Mouse (Mus musculus) ES-Bruce4 (cell line): ENCODE measurements around the gene Emd. TPM values are rescaled to one million over a fixed set of nuclear protein-coding genes. Genes with fewer than 3 reads are reported as not detected.

Experiments
- H3K27ac ChIP-seq: 2 replicates; pipeline ENCODE4 v1.5.1; 2012; ENCODE audit warnings: low read length, inconsistent platforms; ENCODE audit not compliant: insufficient read depth
- H3K27me3 ChIP-seq: 2 replicates; pipeline ENCODE4 v1.6.1; 2012; ENCODE audit warnings: mild to moderate bottlenecking, low read length, inconsistent platforms; ENCODE audit not compliant: control insufficient read depth, poor library complexity, insufficient read depth, severe bottlenecking
- H3K36me3 ChIP-seq: 2 replicates; pipeline ENCODE4 v1.6.1; 2012; ENCODE audit warnings: inconsistent platforms, mild to moderate bottlenecking, low read length, moderate library complexity; ENCODE audit not compliant: control insufficient read depth, poor library complexity, insufficient read depth, severe bottlenecking
- H3K4me1 ChIP-seq: one replicate; pipeline ENCODE4 v1.8.1; 2011; ENCODE audit warnings: low read length; ENCODE audit not compliant: control insufficient read depth, insufficient read depth
- H3K4me3 ChIP-seq: 2 replicates; pipeline ENCODE4 v1.5.1; 2011; ENCODE audit warnings: low read depth, mild to moderate bottlenecking, low read length
- H3K9ac ChIP-seq: 2 replicates; pipeline ENCODE4 v1.6.1; 2012; ENCODE audit warnings: low read depth, mild to moderate bottlenecking, inconsistent platforms; ENCODE audit not compliant: poor library complexity, severe bottlenecking
- H3K9me3 ChIP-seq: replicated peaks from 2 replicates; pipeline ENCODE4 v1.6.1; 2012; ENCODE audit warnings: mild to moderate bottlenecking, low read length, inconsistent platforms; ENCODE audit not compliant: control insufficient read depth, poor library complexity, insufficient read depth, severe bottlenecking
- CTCF ChIP-seq: IDR thresholded peaks from one replicate; pipeline ENCODE4 v1.8.1; 2011; ENCODE audit warnings: low read depth, low read length
- EP300 ChIP-seq: IDR thresholded peaks from 2 replicates; pipeline ENCODE4 v1.6.1; 2011; ENCODE audit warnings: low read depth, low read length; ENCODE audit not compliant: insufficient read depth
- POLR2A ChIP-seq: IDR thresholded peaks from one replicate; pipeline ENCODE4 v1.8.1; 2011; ENCODE audit warnings: low read length; ENCODE audit not compliant: insufficient read depth
- polyA plus RNA-seq: library from polyadenylated mRNA; stranded (reverse); fragments of >200 nt; gene quantifications from 2 replicates; pipeline ENCODE4 v1.2.4, GENCODE M21; 2011; ENCODE audit warnings: low read depth; ENCODE audit not compliant: missing spikeins, insufficient read depth, insufficient read length

The Emd gene
- polyA plus RNA-seq, 1 experiment: 154 TPM

DNA sequence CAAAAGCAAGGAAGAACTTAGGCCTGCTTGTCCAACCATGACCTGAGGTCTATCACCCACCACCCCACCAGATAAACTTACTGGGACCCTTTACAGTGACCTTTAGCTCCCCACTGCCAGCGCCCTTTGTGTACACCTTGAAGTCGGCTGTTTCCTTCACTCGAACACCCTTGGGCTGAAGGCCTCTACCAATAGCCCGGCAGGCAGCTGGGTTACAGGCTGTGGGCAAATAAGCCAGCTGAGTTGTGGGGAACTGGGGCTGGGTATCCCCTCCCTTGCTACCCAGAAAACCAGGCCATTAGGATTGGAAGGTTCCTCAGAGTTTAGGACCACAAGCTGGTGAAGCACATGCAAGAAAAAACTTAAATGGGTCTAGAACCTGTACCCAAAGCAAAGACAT, 14.2 kb upstream of the Emd start:
- H3K4me1 ChIP-seq: no peaks in the 10 kb centered on the region
- H3K9ac ChIP-seq: no peak overlapping the region
- no peak overlapping the region for H3K4me3 ChIP-seq
- peaks cover 51% of the 10 kb centered on the region for H3K36me3 ChIP-seq
- no peak overlapping the region for H3K27ac ChIP-seq
- TF ChIP-seq CTCF: no peak
- no peak for TF ChIP-seq POLR2A
- TF ChIP-seq EP300: no peak
- no peaks in the 10 kb centered on the region for H3K27me3 ChIP-seq
- H3K9me3 ChIP-seq: no peaks in the 10 kb centered on the region

DNA sequence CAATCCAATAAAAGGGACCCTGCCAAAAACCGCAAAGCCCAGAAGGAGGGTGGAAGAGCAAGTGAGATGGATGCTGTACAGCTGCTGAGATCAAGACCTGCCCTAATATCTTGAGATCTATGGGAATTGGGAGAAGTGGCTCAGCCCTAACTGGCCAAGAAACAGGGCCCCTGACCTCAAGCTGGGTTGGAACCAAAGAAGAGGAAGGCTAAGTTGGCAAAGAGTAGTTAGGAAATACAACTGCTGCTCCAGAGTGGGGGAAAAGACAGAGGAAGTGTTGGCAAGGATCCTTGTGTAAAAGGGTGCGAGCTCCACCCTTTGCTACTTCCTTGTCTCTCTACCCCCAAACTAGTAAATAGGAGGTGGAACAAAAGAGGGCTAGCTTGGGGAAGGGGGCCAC, 11.1 kb upstream of the Emd start:
- H3K9me3 ChIP-seq: no peaks in the 10 kb centered on the region
- H3K36me3 ChIP-seq: peaks cover 34% of the 10 kb centered on the region
- H3K9ac ChIP-seq: no peak overlapping the region
- no peaks in the 10 kb centered on the region for H3K27me3 ChIP-seq
- no peak overlapping the region for H3K4me3 ChIP-seq
- H3K27ac ChIP-seq: no peak overlapping the region
- no peaks in the 10 kb centered on the region for H3K4me1 ChIP-seq
- TF ChIP-seq CTCF (no peak), EP300 (no peak), POLR2A (no peak)

DNA sequence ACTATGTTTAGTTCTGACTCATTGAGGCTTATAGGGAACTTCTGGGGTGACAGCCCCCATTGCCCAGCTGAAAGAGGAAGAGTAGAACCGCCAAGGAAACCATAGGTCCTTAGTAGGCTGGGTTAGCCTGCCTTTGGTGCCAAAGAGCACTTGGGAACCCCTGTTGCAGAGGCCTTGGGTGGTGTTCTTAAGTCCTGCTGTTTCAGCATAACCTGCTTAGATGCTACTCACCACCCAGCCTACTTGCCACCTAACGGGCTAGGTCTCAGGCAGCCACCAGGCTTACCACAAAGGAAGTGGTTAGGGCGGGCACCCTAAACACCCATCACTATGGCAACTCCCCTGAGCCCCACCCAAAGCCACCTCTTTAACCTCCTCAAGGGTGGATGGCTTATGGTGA, 10.7 kb upstream of the Emd start:
- Histone ChIP-seq H3K9me3 (no peaks in the 10 kb centered on the region), H3K9ac (peak overlapping the region; percentile 71; the same call in 1 of the 2 replicates), H3K4me3 (no peak overlapping the region), H3K4me1 (no peaks in the 10 kb centered on the region), H3K27ac (peak overlapping the region; percentile 68; the same call in 1 of the 2 replicates), H3K27me3 (no peaks in the 10 kb centered on the region), H3K36me3 (peaks cover 34% of the 10 kb centered on the region)
- TF ChIP-seq POLR2A: no peak
- TF ChIP-seq EP300: no peak
- TF ChIP-seq CTCF: no peak

DNA sequence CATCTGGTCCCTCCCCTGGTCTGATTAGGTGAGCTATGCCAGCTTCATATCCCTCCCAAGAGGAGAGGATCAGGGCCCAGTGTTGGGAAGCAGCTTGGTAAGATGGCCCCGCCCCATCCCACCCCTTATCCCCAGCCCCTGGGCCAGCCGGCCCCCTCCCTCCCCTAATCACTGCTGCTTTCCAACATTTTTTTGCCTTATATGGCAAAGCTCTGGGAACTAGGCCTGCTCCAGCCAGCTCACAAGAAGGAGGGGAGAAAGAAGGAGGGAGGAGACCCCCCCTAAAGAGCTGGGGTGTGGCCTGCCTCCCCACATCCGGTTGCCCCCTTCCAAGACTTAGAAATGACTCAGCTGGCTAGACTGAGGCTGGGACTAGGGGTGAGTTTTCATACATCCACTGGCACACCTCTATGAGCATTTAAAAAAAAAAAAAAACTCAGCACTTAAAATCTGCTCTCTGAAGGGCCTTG, 9.8 kb upstream of the Emd start:
- Histone ChIP-seq H3K4me3 (peak overlapping the region; percentile 33; the same call in 1 of the 2 replicates), H3K27ac (peak overlapping the region; percentile 68), H3K9ac (peak overlapping the region; percentile 71), H3K9me3 (no peaks in the 10 kb centered on the region), H3K4me1 (no peaks in the 10 kb centered on the region), H3K27me3 (no peaks in the 10 kb centered on the region), H3K36me3 (peaks cover 30% of the 10 kb centered on the region)
- TF ChIP-seq CTCF: no peak
- TF ChIP-seq POLR2A: no peak
- TF ChIP-seq EP300: no peak

DNA sequence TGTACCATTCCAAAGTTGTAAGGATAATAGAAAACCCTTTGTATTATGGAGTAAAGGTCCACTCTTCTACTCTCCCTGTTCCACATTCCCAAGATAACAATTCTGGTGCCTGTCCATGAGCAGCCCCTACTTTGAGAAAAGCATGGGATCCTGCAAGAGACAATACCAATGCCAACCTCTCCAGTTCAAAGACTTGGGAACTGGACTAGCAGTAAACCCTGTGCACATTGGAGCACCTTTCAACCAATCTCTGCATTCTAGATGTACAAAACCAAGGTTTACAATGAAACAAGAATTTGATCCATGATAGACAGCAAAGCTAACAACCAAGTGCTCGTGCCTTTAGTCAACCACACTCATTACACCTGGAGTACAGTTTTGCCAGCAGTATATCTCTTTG, 9.4 kb upstream of the Emd start:
- no peak for TF ChIP-seq POLR2A
- no peak for TF ChIP-seq CTCF
- TF ChIP-seq EP300: no peak
- peaks cover 25% of the 10 kb centered on the region for H3K36me3 ChIP-seq
- peak overlapping the region; percentile 64 for H3K27ac ChIP-seq

DNA sequence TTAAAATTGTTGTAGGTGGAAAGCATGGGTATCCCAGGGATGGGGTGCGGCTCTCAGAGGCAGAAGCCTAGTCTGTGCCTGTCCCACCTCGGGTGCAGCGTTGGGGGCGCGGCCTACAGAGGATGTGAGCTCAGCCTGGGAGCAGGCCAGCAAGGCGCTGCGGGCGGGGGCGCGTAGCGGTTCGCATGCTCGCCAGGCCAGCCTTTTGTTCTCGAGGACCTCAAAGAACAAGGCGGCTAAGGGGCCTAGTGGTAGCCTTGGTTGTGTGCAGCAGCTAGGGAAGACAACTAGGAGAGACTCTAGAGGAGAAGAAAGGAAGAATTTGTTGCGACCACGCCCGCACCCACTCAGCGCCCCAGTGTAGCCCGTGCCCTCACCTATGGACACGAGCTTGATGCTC, 8.8 kb upstream of the Emd start:
- TF ChIP-seq EP300 (no peak), CTCF (no peak), POLR2A (no peak)
- Histone ChIP-seq H3K9ac (peak overlapping the region; percentile 71), H3K27me3 (no peaks in the 10 kb centered on the region), H3K4me3 (peak overlapping the region; percentile 98), H3K4me1 (no peaks in the 10 kb centered on the region), H3K9me3 (no peaks in the 10 kb centered on the region), H3K27ac (peak overlapping the region; percentile 85), H3K36me3 (peaks cover 25% of the 10 kb centered on the region)

More for the DNA sequence above, 9.4 kb upstream of the Emd start:
- peak overlapping the region; percentile 98; the same call in 1 of the 2 replicates for H3K4me3 ChIP-seq
- no peaks in the 10 kb centered on the region for H3K4me1 ChIP-seq
- H3K9me3 ChIP-seq: no peaks in the 10 kb centered on the region
- H3K9ac ChIP-seq: peak overlapping the region; percentile 71
- no peaks in the 10 kb centered on the region for H3K27me3 ChIP-seq
